Mouse (Mus musculus) layer of hippocampus, adult 9-10 months (tissue): ENCODE measurements around the gene Fryl.

Experiments
- DNase-seq: peaks from one replicate; pipeline ENCODE4 v3.0.0; 2022; ENCODE audit warnings: low spot score

Fryl gene

GRCm38 (mm10) chr5:73157502-73157901, 98.9 kb downstream of the Fryl start:
- no peak for DNase-seq

- no peak for DNase-seq
These were observed 99.4 kb downstream of the Fryl start for GRCm38 (mm10) chr5:73157009-73157408.

DNA sequence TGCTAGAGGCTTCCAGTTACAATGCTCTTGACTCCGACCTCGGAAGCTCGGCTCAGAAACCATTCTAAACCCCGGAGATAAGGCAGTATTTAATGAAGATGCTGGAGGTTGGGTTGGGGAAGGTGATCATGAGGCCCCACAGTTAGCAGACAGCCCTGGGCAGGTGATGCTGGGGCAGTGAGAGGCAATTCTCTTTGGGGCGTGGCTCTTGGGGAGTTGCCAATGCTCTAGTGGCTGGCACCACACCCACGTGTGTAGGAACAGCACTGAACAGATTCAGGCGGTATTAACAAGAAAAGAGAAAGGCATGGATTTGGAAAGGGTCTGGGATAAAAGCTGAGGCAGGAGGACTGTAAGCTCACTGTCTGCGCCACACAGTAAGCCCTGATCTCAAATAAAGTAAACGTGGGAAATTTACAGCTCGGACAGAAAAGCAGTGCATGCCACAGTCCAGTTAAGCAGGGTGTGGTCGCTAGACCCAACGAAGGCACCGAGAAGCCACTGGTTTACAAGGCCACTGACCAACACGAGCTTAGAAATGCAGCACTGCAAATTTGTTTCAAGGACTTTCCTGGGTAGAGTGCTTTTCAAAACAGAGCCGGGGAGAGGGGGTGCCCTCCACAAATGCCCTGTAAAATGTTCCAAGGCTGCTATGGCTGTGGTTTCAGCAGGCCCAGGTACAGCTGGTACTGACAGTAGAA, 100.0 kb downstream of the Fryl start:
- DNase-seq = no peak

DNA sequence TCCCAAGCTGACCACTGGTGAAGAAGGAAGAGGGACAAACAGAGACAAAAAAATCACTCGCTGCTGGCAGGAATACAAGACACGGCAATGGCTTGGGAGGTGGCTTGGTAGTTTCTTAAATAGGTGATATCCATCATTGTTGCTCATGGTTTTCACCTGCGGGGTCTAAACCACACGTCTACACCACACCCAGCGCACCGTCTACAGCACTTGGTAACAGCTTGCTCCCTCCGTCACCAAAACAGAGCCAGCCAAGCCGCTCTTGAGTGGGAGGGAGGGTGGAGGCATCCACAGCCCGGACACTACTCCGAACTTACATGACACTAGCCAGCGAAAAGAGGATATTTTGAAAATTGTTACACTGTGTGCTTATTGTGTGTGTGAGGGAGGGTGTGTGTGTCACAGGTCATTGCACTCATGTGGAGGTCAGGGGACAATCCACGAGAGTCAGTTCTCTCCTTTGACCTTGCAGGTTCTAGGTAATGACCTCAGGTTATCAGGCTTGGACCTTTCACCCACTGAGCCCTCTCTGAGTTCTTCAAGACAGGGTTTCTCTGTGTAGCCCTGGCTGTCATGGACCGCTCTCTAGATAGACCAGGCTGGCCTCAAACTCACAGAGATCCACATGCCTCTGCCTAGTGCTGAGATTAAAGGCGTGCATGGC, 102.5 kb downstream of the Fryl start:
- no peak for DNase-seq

- DNase-seq = no peak
These were observed 104.2 kb downstream of the Fryl start for GRCm38 (mm10) chr5:73152206-73152605.

- no peak for DNase-seq
These were observed 105.5 kb downstream of the Fryl start for GRCm38 (mm10) chr5:73150877-73151445.

DNA sequence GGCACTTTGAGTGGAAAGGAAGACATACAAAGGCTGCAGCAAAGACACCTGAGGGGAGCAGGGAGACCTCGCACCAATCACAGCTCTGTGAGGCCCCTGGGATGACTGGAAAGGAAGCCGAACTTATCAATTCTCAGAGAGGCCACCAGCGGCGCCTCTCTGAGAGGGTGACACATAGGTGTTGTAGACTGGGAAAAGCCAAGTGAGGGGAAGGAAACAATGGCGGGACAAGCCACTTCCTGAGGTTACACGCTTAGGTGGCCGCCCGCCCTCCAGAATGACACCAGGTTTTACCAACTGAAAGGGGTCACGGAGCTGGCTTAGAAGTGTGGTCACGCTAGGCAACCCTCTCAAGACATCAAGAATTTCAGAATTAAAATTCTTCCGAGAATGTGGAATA, 111.4 kb downstream of the Fryl start:
- DNase-seq = no peak

DNA sequence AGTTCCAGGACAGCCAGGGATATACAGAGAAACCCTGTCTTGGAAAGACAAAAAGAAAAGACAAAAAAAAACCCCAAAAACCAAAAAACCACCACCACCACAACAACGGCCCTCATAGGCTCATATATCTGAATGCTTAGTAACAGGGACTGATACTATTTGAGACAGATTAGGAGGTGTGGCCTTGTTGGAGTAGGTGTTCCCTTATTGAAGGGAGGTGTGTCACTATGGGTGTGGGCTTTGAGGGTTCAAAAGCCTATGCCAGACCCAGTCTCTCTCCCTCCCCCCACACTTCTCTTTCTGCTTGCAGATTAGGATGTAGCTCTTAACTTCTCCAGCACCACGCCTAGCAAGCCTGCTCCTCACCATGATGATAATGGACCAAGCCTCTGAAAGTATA, 114.7 kb downstream of the Fryl start:
- DNase-seq = no peak

GRCm38 (mm10) chr5:73141161-73141560, 115.3 kb downstream of the Fryl start:
- DNase-seq = no peak

DNA sequence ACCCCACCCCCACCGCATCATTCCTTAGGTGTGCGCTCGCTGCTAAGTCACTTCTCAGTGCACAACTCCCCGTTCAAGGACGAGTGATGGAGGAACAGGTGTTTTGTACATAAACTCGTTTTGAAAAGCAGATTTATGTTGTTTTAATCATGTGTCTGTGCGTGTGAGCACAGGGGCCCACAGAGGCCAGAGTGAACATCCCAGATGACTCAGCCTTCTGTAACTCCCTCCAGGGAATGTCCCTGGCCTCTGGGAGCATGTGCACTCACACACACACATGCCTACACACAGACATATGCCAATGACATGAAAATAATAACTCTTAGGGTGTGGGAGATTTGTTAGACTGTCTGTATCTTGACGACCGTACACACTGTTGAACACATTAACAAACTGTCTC, 118.9 kb downstream of the Fryl start:
- no peak for DNase-seq

DNA sequence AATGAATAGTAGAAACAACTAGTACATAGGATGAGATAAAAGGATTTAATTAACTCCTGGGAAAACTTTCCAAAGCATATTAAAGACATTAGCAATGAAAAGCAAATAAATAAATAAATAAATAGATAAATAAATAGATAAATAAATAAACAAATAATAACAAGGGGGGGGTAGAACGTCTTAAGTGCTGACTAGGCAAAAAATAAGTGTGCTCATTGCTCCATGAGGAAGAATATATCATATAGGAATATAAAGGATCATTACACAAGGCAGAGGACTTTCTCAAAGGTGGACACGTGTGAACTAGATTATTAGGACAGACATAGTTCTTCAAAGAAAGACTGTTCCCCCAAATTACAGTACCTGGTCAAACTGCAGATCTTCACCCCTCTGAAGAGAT, 120.5 kb downstream of the Fryl start:
- DNase-seq = no peak

- DNase-seq = no peak
These were observed 121.3 kb downstream of the Fryl start for GRCm38 (mm10) chr5:73135131-73135530.

- peak; percentile 64 for DNase-seq
These were observed 122.6 kb downstream of the Fryl start for GRCm38 (mm10) chr5:73133833-73134185.

GRCm38 (mm10) chr5:73132998-73133832, 123.2 kb downstream of the Fryl start:
- DNase-seq = no peak

DNA sequence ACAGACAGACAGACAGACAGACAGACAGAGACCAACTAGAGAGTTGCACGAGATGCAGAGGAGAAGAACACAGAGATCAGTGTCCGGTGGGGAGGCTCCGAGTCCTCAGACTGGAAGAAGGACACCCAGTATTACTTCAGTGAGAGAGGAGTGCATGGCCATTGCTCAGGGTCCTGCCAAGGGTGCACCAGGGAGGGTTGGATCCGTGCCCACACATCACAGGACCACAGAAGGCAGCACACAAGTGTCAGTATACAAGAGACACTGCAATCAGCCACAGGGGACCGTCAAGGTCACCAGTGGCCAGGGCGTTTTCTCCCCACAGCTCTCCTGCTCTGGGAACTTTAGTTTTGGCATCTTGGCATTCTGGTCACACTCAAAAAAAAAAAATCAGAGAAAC, 125.4 kb downstream of the Fryl start:
- no peak for DNase-seq

DNA sequence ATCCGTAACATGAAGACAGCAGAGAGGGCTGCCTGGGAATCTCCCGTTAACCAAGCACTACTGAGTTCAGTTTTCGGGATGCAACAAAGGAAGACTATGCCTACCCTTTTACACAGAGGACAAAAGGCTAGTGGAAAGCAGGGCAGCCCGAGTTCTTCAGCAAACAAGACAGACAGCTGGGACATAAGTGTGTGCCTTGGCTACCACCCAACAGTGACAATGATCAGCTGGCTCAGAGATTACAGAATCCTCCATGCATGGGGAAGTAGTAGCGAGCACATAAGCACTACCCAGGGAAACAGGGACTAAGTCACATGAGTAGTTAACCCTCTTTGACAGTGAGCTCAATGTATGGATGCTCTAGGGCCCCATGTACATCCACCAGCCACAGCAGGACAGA, 126.5 kb downstream of the Fryl start:
- DNase-seq = peak; percentile 35

DNA sequence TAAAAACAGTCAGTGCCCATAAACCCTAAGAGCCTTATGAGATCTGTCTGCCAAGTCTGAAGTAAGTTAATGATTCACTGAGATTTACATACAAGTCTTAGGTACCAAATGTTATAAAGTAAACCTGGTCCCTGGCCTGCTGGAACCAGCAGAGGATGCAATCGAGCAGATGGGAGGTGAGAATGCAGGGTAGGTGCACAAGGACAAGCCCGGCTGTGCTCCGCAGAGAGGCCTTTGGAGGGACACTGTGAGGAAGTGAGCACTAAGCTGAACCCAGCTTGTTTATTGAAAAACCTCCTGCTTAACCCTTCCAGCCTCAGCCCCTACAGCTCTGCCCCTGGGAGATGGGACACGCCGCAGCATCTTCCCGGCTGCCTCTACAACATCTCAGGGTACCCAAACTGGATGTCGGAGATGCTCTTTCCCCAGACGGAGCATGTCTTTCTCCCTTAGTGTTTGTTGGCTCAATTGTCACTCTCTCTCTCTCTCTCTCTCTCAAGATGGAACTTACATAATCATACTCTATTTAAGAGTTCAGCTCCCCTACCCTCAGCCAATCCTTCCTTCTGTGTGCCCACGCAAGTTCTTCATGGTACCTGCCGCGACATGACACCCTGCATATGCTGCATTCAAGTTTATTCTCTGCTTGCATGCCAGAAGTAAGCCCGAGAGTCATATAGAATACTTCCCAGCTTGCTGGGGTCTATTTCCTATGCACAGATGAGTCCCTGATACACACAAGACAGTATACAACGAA, 136.3 kb downstream of the Fryl start:
- no peak for DNase-seq

- DNase-seq = no peak
These were observed 136.9 kb downstream of the Fryl start for GRCm38 (mm10) chr5:73119524-73119923.

GRCm38 (mm10) chr5:73118786-73119185, 137.6 kb downstream of the Fryl start:
- no peak for DNase-seq

DNA sequence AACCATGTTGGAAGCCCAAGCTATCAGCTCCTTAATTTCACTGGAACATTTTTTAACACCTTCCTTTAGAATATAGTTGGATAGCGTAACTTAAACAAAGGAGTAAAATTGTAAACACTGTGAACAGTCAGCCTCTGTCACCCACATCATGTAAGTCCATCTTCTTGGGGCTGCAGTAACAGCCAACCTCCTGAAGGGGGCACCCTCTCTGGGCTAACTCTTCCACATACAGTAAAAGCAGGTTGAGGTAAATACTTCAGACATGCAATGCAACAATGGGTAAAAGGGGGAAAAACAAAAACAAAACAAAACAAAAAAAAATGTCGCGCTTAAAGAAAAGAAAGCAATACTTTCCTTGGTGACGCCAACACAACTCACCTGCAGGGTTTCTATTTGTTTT, 141.5 kb downstream of the Fryl start:
- DNase-seq = no peak

- no peak for DNase-seq
These were observed 144.1 kb downstream of the Fryl start for GRCm38 (mm10) chr5:73112331-73112730.

DNA sequence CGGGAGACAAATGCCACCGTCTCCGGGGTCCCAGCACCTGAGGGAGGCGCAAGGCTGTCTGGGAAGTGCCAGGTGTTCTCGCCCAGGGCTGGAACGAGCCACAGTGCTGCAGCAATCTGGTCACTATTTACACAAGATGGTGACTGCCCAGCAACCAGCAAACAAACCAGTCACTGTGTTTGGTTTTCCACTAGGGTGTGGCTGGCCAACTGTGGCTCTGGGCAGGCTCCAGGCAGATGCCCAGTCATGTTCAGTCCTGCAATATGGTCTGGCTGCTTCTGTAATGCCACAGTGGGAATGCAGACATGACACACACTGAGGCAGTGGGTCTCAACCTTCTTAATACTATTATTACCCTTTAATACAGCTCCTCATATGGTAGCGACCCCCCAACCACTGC, 152.8 kb downstream of the Fryl start:
- DNase-seq = no peak
